Mouse (Mus musculus) thymus, postnatal 36 days (tissue): ENCODE measurements around the gene Tmem86b.

ENCODE experiments used
- DNase-seq, 2 experiments: peaks; one replicate each; pipeline ENCODE4 v3.0.0; 2022; ENCODE audit warnings: mixed read lengths in 2 of 2

Gene Tmem86b

DNA sequence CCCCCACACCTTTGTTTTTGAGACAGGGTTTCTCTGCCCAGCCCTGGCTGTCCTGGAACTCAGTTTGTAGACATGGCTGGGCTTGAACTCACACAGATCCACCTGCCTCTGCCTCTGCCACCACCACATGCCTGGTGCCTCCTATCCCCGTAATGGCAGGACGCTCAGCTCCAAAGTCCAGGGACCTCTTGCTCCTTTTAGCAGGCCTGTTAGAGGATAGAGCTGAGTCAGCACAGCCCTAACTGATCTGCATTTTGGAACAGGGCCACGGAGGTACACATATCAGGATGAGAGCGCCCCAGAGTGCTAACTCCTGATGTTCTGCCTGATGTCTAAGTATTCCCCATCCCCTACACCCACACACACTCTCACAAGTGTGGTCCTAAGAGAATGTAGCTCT lies at the start of gene Tmem86b:
Gene Tmem86b (minus strand): TSS at position 392 of the 400 bp plus-strand sequence.
- DNase-seq, result no peak

DNA sequence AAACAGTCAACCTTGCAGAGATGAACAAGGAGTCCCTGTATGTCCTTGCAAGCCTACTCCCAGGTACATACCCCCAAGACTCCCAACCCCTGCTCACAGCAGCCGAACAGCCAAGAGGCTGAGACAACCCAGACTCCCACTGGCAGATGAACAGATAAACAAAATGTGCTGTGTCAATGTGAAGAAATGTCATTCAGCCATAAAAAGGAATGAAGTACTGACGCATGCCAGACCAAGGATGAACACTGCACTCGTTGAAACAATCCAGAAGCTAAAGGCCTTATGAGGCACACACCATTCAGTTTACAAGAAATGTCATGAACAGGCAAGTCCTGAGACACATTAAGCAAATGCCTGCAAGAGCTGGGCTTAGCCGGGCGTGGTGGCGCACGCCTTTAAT lies 44.0 kb upstream of the Tmem86b start:
- no peak for DNase-seq

DNA sequence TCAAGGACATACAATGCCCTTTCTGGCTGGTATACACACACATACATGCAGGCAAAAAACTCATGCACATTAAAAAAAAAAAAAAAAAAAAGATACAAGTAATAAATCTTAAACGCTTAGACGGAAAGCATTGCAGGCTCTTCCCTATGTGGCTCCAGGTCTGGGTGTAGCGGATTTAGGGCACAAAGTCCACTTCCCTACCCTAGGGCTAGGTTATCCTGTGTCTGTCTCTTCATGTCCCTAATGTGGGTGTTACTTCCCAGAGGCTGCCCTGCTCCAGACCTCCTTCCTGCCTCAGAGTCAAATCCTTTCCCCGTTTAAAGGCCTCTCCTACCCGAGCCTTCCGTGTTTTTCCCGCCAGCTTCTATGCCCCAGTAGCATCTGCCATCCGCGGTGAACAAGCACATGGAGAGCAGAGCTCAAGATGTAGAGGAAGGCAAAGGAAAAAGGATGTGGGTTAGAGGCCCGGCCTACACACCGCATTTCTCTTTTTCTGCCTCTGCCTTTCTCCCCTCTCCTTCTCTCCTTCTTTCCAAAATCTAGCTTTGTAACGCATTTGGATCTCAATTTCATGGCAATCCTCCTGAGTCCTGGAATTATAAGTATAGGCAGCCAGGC lies 43.0 kb upstream of the Tmem86b start:
- peak; percentile 30 to 44 for DNase-seq

DNA sequence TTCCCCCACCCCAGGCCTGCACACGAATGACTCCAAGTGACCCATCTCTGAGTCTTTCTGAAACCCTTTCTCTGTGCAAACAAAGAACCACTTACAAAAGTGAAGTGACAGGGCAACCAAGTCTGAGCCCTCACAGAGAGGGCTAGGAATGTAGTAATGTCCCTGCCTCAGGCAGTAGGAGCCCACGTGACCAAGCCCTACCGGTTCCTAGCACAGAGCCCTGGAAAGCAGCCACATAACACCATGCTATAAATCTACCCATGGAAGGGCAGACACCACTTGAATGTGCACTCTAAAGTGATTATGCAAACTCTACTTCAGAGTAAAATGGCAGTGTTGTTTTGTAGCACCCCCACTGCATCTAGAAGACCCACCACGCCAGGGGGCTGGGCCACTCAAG lies 40.7 kb upstream of the Tmem86b start:
- no peak for DNase-seq

DNA sequence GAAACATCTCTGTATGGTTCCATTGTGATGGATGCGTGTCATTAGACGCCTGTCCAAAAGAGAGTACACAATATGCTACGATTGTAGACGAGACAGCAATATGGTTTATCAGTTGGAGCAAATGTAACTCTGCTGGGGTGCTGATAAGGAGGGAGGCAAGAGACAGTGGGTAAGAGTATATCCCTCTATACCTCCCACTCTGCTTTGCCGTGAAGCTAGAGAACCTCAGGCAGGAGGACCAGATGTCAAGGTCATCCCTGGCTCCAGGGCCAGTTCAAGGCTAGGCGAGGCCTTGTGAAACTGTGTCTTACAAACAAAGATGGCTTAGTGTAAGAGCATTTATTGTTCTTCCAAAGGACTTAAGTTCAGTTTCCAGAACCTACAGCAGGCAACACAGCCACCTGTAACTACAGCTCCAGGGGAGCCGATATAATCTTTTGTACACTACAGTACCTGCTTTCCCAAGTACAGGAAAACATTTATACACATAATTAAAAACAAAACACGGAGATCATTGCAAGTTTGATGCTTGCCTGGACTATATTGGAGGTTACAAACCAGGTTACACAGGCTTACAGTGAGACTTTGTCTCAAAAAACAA lies 39.5 kb upstream of the Tmem86b start:
- DNase-seq, result no peak

DNA sequence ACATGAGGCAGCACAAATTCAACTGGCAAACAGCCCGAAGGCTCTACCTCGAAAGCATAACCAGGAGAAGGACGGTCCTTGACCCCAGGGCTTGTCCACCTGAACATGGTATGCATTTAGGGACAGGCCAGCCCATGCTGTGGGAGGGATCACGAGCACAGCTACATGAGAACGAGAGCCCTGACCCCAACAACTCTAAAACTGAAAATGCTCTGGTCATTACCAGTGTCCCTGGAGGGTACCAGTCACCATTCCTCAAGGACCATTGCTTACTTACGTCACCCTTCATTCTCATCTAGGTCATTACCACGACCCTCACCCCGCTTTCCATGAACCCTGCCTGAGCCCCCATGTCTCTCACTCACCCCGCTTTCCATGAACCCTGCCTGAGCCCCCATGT lies 37.9 kb upstream of the Tmem86b start:
- no peak for DNase-seq

DNA sequence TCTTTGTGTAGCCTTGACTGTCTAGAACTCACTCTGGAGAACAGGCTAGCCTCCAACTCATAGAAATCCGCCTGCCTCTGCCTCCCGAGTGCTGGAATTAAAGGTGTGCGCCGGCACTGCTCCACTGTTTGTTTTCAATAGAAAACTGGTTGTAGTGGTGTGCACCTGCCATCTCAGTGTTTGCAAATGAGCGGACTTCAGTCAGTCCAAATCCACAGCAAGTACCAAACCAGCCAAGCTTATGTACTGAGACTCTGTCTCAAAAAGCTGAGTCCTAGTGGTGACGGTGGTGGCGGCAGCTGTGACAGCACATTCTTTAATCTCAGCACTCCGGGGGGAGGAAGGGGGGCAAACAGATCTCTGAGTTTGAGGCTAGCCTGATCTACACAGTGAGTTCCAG lies 37.3 kb upstream of the Tmem86b start:
- no peak for DNase-seq

DNA sequence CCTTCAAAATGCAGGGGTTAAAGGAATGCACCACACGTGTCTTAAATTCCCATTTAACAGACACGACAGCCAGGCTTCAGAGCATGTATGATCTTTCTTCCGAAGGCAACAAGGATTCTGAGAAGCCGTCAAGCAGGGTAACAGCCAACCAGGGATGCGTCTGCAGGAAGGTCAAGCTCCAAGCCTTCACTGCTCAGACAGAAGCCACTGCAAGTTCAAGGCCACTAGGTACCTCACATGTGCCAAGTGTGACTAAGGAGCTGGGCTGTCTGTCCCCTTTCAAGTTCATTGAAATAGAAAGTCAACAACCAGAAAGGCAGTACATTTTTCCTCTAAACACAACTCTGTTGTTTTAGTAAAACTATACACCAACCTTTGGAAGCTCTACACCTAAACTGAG lies 35.6 kb upstream of the Tmem86b start:
- DNase-seq, result no peak

DNA sequence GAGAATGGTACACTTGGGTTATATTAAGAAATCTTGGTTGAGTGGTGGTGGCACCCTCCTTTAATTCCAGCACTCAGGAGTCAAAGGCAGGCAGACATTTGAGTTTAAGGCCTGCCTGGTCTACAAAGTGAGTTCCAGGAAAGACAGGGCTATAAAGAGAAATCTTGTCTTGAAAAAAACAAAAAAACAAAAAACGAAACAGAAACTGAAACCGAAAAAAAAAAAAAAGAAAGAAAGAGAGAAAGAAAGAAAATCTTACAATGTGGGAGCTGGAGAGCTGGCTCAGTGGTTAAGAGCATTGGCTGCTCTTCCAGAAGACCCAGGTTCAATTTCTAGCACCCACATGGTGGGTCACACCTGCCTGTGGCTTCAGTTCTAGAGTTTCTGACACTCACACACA lies 32.5 kb upstream of the Tmem86b start:
- DNase-seq, result no peak

DNA sequence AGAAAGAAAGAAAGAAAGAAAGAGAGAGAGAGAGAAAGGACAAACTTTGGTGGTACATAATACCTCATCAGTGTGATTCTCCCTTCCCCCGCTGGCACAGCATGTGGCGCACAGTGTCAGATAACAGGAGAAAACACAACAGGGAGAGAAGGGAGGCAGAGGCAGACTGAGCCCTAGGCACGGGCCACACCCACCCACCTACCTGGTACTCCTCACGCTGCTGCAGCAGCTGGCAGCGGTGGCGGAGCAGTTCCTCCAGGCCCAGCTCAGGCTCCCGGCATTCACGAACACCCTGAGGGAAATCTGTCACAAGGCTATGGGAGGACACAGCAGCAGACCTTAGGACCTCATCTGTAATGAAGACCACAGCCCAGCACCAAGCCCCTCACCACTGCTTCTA lies 32.0 kb upstream of the Tmem86b start:
- no peak for DNase-seq

DNA sequence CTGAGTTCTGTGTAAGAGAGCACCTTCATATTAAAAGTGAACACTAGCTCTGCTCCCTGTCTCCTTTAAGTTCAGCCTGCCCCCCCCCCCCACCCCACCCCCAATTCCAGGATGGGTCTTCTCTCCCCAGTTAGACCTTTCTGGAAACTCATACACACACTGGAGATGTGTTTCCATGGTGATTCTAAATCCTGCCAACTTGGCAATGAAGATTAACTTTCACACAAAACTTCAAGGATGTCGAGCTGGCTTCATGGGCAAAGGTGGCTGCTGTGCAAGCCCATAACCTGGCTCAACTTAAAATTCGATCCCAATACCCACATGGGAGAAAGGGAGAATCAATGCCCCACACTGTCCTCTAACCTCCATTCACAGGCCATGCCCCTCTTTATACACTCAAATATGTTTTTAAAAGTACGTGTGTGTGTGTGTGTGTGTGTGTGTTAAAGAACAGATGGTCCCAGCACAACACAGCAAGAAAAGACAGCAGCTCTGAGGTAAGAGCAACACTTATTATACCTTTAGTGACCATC lies 28.8 kb upstream of the Tmem86b start:
- no peak for DNase-seq

DNA sequence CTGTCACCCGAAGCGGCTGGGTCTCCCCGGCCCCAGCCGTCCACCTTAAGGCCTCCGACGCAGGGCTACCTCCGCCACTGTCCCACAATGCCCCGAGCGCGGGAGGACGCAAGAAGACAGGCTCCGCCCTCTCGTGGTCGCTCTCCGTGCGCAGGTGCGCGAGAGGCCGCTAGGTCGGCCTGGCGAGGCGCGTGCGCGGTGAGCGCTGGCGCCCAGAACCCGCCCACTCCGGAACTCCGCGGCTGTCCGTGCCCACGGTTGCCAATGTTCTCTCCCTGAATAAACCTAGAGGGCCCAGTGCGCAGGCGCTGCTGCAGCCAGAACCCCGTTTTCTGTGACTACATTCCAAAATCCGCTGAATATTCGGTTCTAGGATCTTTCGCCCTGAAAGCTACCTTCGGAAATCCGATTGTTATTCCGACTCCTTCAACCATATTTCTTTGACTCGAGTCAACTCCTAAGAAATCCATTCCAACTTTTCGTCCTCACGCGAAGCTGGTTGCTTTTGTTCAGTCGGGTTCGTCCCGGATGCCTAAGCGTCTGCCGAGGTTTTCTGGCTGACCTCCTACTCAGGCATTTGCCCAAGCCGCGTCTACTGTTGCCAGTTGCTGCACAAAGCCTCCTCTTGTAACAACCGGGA lies 27.8 kb upstream of the Tmem86b start, which contains the start of gene Ppp6r1:
Gene Ppp6r1 (minus strand): TSS at position 108 of the 640 bp plus-strand sequence.
- peak; percentile 96 to 98 for DNase-seq

DNA sequence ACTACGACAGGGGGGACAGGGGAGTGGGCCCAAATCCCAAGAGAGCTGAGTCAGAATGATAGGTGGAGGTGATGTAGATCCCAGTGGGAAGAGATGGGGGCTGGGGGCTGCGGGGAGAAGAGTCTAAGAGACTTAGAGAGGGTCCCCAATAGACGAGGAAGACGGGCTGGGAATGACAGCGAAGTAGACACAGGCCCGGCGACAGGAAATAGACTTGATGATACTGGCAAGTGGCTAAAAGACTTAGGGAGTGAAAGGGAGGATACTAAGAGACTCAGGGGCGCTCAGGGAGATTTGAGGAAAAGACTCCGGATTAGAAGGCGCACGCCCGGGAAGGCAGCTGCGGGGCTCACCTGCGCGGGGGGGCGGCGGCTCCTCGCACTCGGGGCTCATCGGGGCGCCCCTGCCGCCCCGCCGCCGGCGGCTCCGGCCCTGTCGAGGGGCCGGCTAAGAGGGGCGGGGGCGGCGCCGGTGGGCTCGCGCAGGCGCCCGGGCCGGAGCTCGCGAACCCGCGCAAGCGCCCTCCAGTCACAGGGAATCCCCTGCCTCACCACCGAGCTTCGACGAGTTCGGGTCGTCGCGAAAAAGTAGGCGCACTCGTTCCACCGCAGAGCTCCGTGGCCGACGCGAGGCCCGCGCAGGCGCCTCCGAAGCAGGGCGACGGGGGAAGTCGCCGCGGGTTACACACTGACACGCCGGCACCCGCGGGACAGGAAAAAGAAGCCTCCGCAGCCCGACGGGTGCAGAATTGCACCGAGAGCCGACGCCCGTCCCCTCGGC lies 27.1 kb upstream of the Tmem86b start:
- DNase-seq, result peak in 1 of 2 experiments; percentile 62

DNA sequence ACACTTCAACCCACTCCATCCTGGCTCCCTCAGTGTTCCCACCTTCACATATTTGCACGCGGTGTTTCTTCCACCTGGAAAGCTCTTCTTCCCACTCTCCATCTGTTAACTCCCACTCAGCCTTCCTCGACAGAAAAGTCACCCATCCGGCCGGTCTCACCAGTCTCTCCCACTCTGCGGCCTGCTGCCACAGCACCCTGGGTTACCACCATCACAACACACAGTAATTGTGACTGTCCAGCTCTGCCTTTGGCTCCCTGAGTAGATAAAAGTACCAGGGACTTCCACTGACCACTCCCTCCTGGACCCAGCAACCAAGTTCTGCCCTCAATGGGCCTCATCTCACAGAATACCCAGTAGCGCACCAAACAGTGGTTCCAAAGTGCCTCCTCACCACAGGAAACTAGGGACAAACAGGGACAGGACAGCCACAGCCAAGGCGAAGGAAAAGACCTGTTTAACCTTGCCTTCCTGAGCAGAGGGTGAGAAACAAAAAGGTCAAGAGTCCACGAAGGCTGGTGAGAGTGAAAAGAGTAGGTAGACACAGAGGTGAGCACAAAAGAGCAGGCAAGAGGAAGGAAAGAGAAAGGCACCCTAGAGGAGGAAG lies 26.4 kb upstream of the Tmem86b start:
- no peak for DNase-seq

DNA sequence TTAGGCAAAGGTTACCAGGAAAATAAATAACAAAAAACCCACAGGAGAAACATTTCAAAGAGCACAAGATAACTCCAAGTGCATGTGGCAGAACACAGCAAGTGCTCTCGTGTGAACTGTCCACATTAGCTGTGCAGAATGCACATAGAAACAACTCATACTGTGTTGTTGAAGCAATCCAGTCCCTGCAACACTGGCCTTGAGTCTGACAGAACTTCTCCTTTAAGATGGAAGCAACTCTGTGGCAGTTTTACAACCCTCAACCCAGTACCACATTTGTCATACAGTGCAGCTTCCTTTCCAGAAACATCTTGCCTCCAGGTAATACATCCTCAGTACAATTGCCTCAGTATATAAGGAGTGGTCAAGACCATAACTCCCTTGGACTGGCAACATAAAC lies 25.6 kb upstream of the Tmem86b start:
- DNase-seq, result no peak

DNA sequence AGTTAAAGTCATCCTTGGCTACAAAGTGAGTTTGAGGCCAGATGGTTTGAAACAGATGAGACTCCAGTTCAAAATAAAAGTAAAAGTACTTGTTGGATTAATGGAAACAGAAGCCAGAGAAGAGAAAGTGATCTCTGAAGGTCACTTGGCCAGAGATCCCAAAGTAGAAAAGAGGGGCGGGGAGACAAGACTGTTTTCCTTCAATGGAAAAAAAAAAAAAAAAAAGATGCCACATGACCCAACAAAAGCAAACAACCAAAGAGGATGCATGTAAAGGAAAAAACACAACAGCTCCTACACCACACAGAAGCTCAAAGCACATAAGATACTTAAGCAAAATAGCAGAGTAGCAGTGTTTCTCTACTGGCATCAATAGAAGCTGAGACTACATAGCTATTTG lies 24.7 kb upstream of the Tmem86b start:
- DNase-seq, result no peak

DNA sequence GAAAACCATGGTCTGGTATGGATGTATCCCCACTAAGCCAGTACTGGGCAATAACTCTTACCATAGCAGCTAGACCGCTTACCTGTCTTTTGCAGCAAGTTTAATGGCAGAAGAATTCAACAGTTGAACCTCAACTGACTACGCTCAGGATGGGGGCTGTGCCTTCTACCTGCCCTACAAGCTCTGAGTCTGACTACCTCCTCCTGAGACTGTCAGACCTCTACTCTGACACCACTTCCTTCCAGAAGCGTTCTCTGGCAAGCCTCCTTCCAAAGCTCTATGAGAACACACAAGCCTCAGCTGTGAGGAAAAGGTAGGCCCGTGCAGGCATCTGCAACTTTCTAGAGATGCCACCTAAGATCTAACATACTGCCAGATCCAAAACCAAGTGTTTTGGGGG lies 24.2 kb upstream of the Tmem86b start:
- DNase-seq, result peak; percentile 55 to 62

DNA sequence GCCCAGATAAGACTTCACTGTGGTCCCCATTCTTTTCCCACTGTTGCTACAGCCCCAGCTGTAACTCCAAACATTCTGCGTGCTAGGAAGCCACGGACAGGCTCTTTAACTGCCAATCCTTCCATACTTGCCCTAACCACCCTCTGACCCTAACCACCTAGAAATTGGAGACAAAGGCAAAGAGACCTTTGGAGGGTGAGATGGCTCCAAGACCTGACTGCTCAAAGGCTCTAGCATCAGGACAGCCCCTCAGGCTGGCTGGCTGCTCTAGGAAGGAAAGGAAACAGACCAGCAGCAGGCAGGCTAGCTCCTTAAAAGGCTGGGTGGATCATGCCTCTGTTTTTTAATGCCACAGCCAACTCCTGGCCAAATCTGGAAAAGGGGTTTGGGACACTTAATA lies 23.0 kb upstream of the Tmem86b start:
- peak; percentile 43 to 51 for DNase-seq

DNA sequence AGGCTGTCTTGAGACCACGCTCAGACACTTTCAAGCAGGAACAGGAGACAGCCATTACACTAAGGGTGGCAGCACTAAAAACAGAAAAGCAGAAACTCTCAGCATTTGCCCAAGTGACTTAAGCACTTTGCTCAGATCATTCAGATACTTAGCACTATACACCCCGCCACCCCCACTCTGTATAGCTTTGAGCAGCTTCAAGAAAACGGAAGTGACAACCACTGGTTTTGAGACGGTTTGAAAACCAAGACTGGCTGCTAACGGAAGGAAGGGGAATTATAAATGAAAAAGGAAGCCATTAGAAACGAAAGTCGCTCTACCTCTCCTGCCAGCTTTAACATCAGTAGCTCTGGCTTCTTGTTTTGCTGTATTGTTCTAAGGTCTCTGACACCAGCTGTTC lies 22.6 kb upstream of the Tmem86b start:
- DNase-seq, result peak; percentile 74 to 82

DNA sequence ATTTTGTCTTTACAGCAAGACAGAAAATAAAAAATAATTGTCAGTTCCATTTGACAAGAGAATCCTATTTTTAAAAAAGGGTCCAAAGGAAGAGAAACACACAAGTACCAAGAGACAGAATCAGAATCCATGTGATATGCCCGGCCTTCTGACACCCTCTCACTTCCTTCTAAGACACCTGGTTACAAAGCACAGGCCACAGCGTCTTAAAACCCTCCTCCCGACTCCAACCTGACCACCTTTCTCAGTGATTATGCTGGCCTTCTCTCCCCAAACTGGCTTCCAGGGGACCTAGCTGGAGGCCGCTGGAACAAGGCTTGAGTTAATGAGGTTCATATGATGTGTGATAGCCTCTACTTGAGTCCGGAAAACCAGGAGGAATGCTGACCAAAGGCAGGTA lies 22.1 kb upstream of the Tmem86b start:
- peak in 1 of 2 experiments; percentile 31 for DNase-seq

DNA sequence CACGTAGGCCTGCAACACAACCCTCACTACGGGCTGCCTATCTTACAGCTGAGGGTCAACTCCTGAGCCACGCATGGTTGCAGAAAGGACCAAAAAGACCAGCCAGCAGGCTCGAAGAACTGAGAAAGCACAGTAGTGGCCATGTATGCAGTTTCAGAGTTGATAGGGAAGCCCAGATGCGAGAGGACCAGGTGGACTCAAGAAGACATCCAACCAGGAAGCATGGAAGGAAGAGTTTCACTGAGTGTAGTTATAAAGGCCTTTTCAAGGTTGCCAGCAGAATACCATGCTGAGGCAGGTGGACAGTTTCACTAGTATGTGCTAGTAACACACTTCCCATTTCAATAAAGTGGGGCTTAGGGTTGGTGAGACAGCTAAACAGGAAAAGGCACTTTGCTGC lies 21.5 kb upstream of the Tmem86b start:
- no peak for DNase-seq

DNA sequence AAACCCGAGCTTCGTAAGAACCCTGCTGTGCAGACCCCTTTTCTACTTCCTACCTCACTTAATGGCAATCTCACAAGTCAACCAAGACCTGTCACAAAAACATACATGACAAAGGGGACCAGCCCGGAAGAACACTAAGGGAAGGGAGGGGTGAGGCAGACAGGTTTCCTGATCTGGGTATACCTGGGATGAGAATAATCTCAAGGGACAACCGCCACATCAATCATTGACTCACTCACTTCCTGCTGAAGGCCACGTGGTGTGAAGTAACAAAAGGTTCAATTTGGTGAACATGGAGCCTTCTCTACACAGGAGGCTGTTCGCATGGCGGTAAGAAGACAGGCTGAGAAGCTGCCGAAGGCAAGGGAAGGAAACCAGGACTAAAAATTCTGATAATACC lies 20.4 kb upstream of the Tmem86b start:
- peak; percentile 48 to 57 for DNase-seq

DNA sequence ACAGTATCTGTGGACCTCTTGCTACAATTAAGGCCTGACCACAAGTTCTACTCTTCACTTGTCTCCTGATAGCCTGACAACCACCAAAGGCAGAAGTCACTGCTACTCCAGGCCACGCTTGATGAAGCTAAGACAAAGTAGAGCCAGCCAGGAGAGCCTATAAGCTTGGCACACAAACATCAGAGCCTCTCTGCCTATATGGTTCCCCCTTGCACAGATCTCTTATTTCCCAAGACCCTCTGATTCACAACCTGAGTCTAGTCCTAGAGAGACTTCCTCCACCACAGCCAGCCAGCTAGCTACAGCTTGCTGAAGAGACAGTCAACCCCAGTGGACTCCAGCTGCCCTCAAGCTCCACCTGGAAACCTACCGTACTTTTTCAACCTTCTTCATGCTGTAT lies 16.8 kb upstream of the Tmem86b start:
- DNase-seq, result no peak
